Mouse (Mus musculus): ENCODE data around the gene Rnf141.

DNA sequence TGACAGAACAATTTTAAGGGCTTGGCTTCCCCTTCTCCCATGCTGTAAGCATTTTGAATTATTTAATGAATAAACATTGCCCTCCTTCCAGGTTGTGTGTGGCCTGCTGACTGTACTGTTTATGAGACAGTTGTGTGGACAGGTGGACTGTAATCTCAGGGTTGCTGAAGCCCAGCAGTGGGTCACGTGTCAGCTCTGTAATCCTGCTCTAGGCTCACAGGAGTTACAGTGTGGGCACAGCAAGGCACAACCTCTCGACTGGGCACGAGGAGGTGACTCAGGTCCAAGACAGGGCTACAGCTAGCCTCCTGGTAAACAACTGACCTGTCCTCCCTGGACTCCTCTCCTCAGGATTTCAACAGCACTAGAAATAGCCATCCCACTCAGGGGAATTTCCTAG lies 71.9 kb downstream of the Rnf141 start:
- TF ChIP-seq POLR2A (IDR thresholded peaks at IDR 0.05; ENCODE audit: borderline replicate concordance, insufficient read depth, low read length) (no peak), CTCF (IDR thresholded peaks at IDR 0.05; ENCODE audit: borderline replicate concordance, insufficient read depth, low read depth, low read length) (no peak)

All from cerebellum, adult 2 months (tissue).